Mouse (Mus musculus) layer of hippocampus, adult 2 months (tissue): ENCODE results near the gene Col28a1. TPM values are rescaled to one million over a fixed set of nuclear protein-coding genes. Genes with fewer than 3 reads are reported as not detected.

Experiments used
- DNase-seq, 2 experiments: peaks; one replicate each; pipeline ENCODE4 v3.0.0; 2022; ENCODE audit warnings: low spot score in 2 of 2
- H3K27ac ChIP-seq: fragments of 200-600 bp; 2 replicates; pipeline ENCODE4 v1.8.1; 2022
- H3K4me3 ChIP-seq: fragments of 200-600 bp; 2 replicates; pipeline ENCODE4 v1.8.1; 2022; ENCODE audit warnings: mild to moderate bottlenecking
- CTCF ChIP-seq: fragments of 200-600 bp; conservative IDR thresholded peaks from 2 replicates; pipeline ENCODE4 v1.8.1; 2022; ENCODE audit warnings: antibody characterized with exemption, mild to moderate bottlenecking, moderate library complexity
- total RNA-seq, 2 experiments: library from RNA; stranded (reverse); gene quantifications; 2 replicates each; pipeline ENCODE4 v1.2.3; 2021

The Col28a1 gene
- total RNA-seq, 2 experiments from 2014 or later = 0.25 to 0.54 TPM

- no peak for DNase-seq
- Histone ChIP-seq H3K4me3 (no peak overlapping the region), H3K27ac (no peak overlapping the region)
- TF ChIP-seq CTCF = no peak
Measured at GRCm38 (mm10) chr6:7951778-7952177, 240.6 kb downstream of the Col28a1 start.

Other genes starting within 250 kb of the Col28a1 start
- gene Mios, start 16.6 kb upstream of the Col28a1 start, total RNA-seq = 10 to 100 TPM; 25.0 to 26.9 TPM
- gene Rpa3, start 66.6 kb upstream of the Col28a1 start, total RNA-seq = 10 to 100 TPM; 11.4 to 16.8 TPM
- gene Umad1, start 66.7 kb upstream of the Col28a1 start, total RNA-seq = 10 to 100 TPM; 34.6 to 39.0 TPM
- gene Gm45062, start 66.8 kb upstream of the Col28a1 start, total RNA-seq = 1 to 10 TPM; 2.3 to 4.6 TPM